Mouse (Mus musculus): ENCODE results near the gene Rnase13.

GRCm38 (mm10) chr14:51940944-51941560 is 18.5 kb upstream of the Rnase13 start:
- TF ChIP-seq POLR2A (IDR thresholded peaks at IDR 0.05; ENCODE audit: insufficient read depth, low read depth, low read length), result no peak
- no peak for TF ChIP-seq CTCF (IDR thresholded peaks at IDR 0.05)

All from heart, adult 2 months (tissue).